Mouse (Mus musculus): Measurements from ENCODE around the gene Hoxb8.

Gene Hoxb8

GRCm38 (mm10) chr11:96314671-96315343 is 33.1 kb downstream of the Hoxb8 start:
- DNase-seq (ENCODE audit: low spot score in 2 of 2) = no peak

GRCm38 (mm10) chr11:96315344-96315681 is 33.6 kb downstream of the Hoxb8 start:
- DNase-seq (ENCODE audit: low spot score in 2 of 2) = no peak

GRCm38 (mm10) chr11:96316696-96317607 is 35.2 kb downstream of the Hoxb8 start:
- no peak for DNase-seq (ENCODE audit: low spot score in 2 of 2)

- no peak for DNase-seq (ENCODE audit: low spot score in 2 of 2)
Measured at GRCm38 (mm10) chr11:96317608-96318367, 36.1 kb downstream of the Hoxb8 start, which contains the start of gene Hoxb4. Gene Hoxb4 (plus strand): TSS chr11:96318267.

- no peak for DNase-seq (ENCODE audit: low spot score in 2 of 2)
Measured at GRCm38 (mm10) chr11:96318368-96319070, 36.8 kb downstream of the Hoxb8 start.

- DNase-seq (ENCODE audit: low spot score in 2 of 2) = no peak
Measured at GRCm38 (mm10) chr11:96319071-96319902, 37.6 kb downstream of the Hoxb8 start.

GRCm38 (mm10) chr11:96319910-96320309 is 38.2 kb downstream of the Hoxb8 start:
- DNase-seq (ENCODE audit: low spot score in 2 of 2) = no peak

- no peak for DNase-seq (ENCODE audit: low spot score in 2 of 2)
Measured at GRCm38 (mm10) chr11:96320688-96321087, 39.0 kb downstream of the Hoxb8 start.

- no peak for DNase-seq (ENCODE audit: low spot score in 2 of 2)
Measured at GRCm38 (mm10) chr11:96321846-96322245, 40.1 kb downstream of the Hoxb8 start.

- no peak for DNase-seq (ENCODE audit: low spot score in 2 of 2)
Measured at GRCm38 (mm10) chr11:96322738-96323137, 41.0 kb downstream of the Hoxb8 start.

GRCm38 (mm10) chr11:96323154-96323553 is 41.4 kb downstream of the Hoxb8 start, which contains the start of gene Hoxb3:
Gene Hoxb3 (plus strand): TSS chr11:96323326.
- DNase-seq (ENCODE audit: low spot score in 2 of 2) = no peak

GRCm38 (mm10) chr11:96324125-96324524 is 42.4 kb downstream of the Hoxb8 start:
- DNase-seq (ENCODE audit: low spot score in 2 of 2) = no peak

GRCm38 (mm10) chr11:96324965-96325364 is 43.3 kb downstream of the Hoxb8 start:
- no peak for DNase-seq (ENCODE audit: low spot score in 2 of 2)

GRCm38 (mm10) chr11:96325747-96326212 is 44.1 kb downstream of the Hoxb8 start:
- DNase-seq (ENCODE audit: low spot score in 2 of 2) = no peak

GRCm38 (mm10) chr11:96326705-96327104 is 45.0 kb downstream of the Hoxb8 start:
- no peak for DNase-seq (ENCODE audit: low spot score in 2 of 2)

- DNase-seq (ENCODE audit: low spot score in 2 of 2) = no peak
Measured at GRCm38 (mm10) chr11:96327122-96327521, 45.4 kb downstream of the Hoxb8 start.

- no peak for DNase-seq (ENCODE audit: low spot score in 2 of 2)
Measured at GRCm38 (mm10) chr11:96327750-96328149, 46.0 kb downstream of the Hoxb8 start.

GRCm38 (mm10) chr11:96328605-96329004 is 46.9 kb downstream of the Hoxb8 start:
- DNase-seq (ENCODE audit: low spot score in 2 of 2) = no peak

- DNase-seq (ENCODE audit: low spot score in 2 of 2) = no peak
Measured at GRCm38 (mm10) chr11:96332105-96332504, 50.4 kb downstream of the Hoxb8 start.

- DNase-seq (ENCODE audit: low spot score in 2 of 2) = no peak
Measured at GRCm38 (mm10) chr11:96332618-96333032, 50.9 kb downstream of the Hoxb8 start.

All from thymus, postnatal 10 days (tissue).